Mouse (Mus musculus): ENCODE data around the gene Tollip. TPM values are rescaled to one million over a fixed set of nuclear protein-coding genes. Genes with fewer than 3 reads are reported as not detected.

Gene Tollip
- polyA plus RNA-seq (2015; fragmentation: Nextera tagmentation; extraction: Ambion mirVana): 52.6 and 53.3 TPM in 2 replicates

DNA sequence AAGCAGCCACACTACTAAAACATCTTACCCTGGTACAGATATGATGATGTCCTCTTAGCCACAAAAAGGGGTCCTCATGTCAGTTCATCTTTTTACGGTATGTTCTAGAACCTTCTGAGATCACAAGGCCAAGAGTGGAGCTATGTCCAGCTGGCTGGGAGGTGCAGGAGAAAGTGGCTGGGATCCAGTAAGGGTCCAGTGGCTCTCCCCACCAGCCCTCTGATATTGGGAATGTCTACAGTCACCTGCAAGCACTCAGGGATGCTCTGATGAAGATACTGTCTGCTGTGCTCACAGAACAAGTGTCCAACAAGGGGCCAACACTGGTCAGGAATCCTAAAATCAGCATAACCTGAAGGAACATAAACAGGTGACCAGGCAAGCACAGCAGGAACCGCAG lies at the start of gene Tollip:
Gene Tollip (minus strand): TSS at position 101 of the 400 bp plus-strand sequence.
- ATAC-seq (ENCODE audit: low FRiP score, low TSS enrichment): no peak
- WGBS: 85% methylated on average over 2 of the region's 2 CpGs
- H3K4me2 ChIP-seq (replicated peaks; ENCODE audit: low read depth, low read length): no peak within 1 kb of the TSS

DNA sequence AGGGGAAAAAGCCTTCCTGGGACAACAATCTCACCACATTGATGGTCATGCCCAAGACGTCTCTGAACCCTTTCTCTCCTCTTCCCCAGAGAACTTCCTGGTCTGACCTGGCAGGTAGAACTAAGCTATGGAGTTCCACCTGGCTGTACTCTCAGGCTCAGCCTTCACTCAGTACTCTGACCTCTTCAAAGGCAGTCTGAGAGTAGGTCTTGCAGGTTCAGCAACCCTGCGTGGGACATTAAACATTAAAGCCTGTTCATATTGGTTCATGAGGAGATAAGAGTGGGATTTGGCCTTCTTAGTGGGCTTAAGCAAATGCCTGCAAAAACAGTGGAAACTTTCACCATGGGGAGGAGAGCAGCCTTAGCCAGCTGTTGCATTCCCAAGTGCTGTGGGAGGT lies 48.0 kb upstream of the Tollip start:
- Histone ChIP-seq H3K9ac (replicated peaks; ENCODE audit: low read length) (no peak overlapping the region), H3K9me3 (ENCODE audit: low read length) (no peaks in the 10 kb centered on the region)
- ATAC-seq (ENCODE audit: low FRiP score, low TSS enrichment): no peak

More for the DNA sequence above, at the start of gene Tollip:
- H3K27me3 ChIP-seq (ENCODE audit: insufficient read depth, low read length): peaks cover 11% of the 10 kb centered on the region
- H3K9ac ChIP-seq (replicated peaks; ENCODE audit: low read length): no peak within 1 kb of the TSS
- no peak within 1 kb of the TSS for H3K4me3 ChIP-seq (ENCODE audit: low read length)
- no peaks in the 10 kb centered on the region for H3K9me3 ChIP-seq (ENCODE audit: low read length)
- no peak within 1 kb of the TSS for H3K27ac ChIP-seq (ENCODE audit: low read length)
- no peaks in the 10 kb centered on the region for H3K4me1 ChIP-seq (ENCODE audit: insufficient read depth, low read length)
- no peaks in the 10 kb centered on the region for H3K36me3 ChIP-seq (ENCODE audit: insufficient read depth, low read length)

DNA sequence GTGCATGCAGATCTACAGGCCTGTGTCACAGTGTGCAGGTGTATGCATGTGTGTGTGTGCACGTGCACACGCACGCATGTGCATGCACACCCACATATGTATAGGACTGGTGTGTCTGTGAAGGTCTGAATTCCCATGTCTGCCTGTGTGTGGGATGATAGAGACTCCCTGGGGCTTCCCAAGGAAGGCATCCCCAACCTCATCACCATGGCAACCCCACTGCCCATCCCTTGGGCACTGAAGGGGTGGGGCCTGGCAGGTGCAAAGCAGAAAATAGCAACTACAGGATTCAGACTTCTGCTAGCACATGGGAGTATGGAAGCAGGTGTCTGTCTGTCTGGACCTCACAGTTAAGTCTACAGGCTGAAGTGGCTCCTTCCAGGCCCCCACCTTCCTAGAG lies 44.2 kb upstream of the Tollip start:
- Histone ChIP-seq H3K9me3 (ENCODE audit: low read length) (no peaks in the 10 kb centered on the region), H3K27me3 (ENCODE audit: insufficient read depth, low read length) (no peaks in the 10 kb centered on the region), H3K36me3 (ENCODE audit: insufficient read depth, low read length) (no peaks in the 10 kb centered on the region), H3K9ac (replicated peaks; ENCODE audit: low read length) (no peak overlapping the region), H3K4me3 (ENCODE audit: low read length) (no peak overlapping the region), H3K4me1 (ENCODE audit: insufficient read depth, low read length) (no peaks in the 10 kb centered on the region), H3K4me2 (replicated peaks; ENCODE audit: low read depth, low read length) (no peak overlapping the region), H3K27ac (ENCODE audit: low read length) (no peak overlapping the region)
- WGBS: 91% methylated on average over 3 of the region's 3 CpGs
- no peak for ATAC-seq (ENCODE audit: low FRiP score, low TSS enrichment)

More for the DNA sequence above, 48.0 kb upstream of the Tollip start:
- no peaks in the 10 kb centered on the region for H3K36me3 ChIP-seq (ENCODE audit: insufficient read depth, low read length)
- H3K27me3 ChIP-seq (ENCODE audit: insufficient read depth, low read length): no peaks in the 10 kb centered on the region
- H3K4me1 ChIP-seq (ENCODE audit: insufficient read depth, low read length): no peaks in the 10 kb centered on the region
- no peak overlapping the region for H3K4me2 ChIP-seq (replicated peaks; ENCODE audit: low read depth, low read length)
- H3K27ac ChIP-seq (ENCODE audit: low read length): no peak overlapping the region
- H3K4me3 ChIP-seq (ENCODE audit: low read length): no peak overlapping the region
- WGBS: 83% methylated on average over 2 of the region's 2 CpGs

DNA sequence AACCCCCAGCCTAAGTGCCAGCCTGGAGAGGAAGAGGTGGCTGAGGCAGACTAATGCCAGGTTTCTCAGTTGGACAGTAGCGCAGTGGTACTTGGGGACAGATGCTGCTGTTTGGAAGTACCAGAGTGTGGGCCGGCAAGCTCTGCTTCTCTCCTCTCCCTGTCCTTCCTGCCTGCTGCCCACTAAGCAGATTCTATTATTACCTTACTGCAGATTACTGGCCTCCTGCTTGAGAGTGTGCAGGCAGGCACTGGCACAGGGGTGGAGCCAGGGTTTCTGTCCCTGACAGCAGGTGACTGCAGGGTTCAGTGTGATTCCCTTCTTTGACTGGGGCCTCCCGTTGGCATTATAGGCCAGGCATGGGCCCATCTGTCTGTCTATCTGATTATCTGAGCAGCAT lies 43.2 kb upstream of the Tollip start:
- Histone ChIP-seq H3K27me3 (ENCODE audit: insufficient read depth, low read length) (no peaks in the 10 kb centered on the region), H3K4me2 (replicated peaks; ENCODE audit: low read depth, low read length) (no peak overlapping the region), H3K9me3 (ENCODE audit: low read length) (no peaks in the 10 kb centered on the region), H3K9ac (replicated peaks; ENCODE audit: low read length) (no peak overlapping the region), H3K4me3 (ENCODE audit: low read length) (no peak overlapping the region), H3K36me3 (ENCODE audit: insufficient read depth, low read length) (no peaks in the 10 kb centered on the region), H3K4me1 (ENCODE audit: insufficient read depth, low read length) (no peaks in the 10 kb centered on the region), H3K27ac (ENCODE audit: low read length) (no peak overlapping the region)
- no peak for ATAC-seq (ENCODE audit: low FRiP score, low TSS enrichment)
- 78% methylated on average over 3 of the region's 3 CpGs for WGBS

DNA sequence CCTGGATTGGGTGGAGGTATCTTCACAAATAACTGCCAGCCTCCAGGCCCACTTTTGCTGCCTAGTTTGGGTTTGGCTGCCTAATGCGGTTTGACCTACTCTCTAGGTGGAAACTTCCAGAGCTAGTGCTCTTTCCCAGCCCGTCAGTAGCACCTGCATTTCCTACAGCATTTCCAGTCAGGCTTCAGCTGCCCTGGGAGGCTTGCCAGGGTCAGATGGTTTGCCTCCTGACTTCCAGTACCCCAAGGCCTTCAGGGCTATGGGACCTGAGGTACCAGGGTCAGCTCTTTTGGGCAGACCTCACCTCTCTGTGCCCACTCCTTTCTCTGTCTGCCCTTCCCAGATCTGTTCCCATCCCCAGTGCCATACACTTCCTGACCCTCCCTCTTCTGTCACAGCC lies 42.6 kb upstream of the Tollip start:
- Histone ChIP-seq H3K27ac (ENCODE audit: low read length) (no peak overlapping the region), H3K4me2 (replicated peaks; ENCODE audit: low read depth, low read length) (no peak overlapping the region), H3K36me3 (ENCODE audit: insufficient read depth, low read length) (no peaks in the 10 kb centered on the region), H3K9ac (replicated peaks; ENCODE audit: low read length) (no peak overlapping the region), H3K27me3 (ENCODE audit: insufficient read depth, low read length) (no peaks in the 10 kb centered on the region), H3K9me3 (ENCODE audit: low read length) (no peaks in the 10 kb centered on the region), H3K4me3 (ENCODE audit: low read length) (no peak overlapping the region), H3K4me1 (ENCODE audit: insufficient read depth, low read length) (no peaks in the 10 kb centered on the region)
- ATAC-seq (ENCODE audit: low FRiP score, low TSS enrichment): no peak
- 78% methylated on average over 2 of the region's 2 CpGs for WGBS

- Histone ChIP-seq H3K27me3 (ENCODE audit: insufficient read depth, low read length) (no peaks in the 10 kb centered on the region; the same call in 1 of the 2 replicates), H3K36me3 (ENCODE audit: insufficient read depth, low read length) (no peaks in the 10 kb centered on the region), H3K9ac (replicated peaks; ENCODE audit: low read length) (no peak overlapping the region), H3K9me3 (ENCODE audit: low read length) (no peaks in the 10 kb centered on the region), H3K4me1 (ENCODE audit: insufficient read depth, low read length) (no peaks in the 10 kb centered on the region), H3K4me3 (ENCODE audit: low read length) (no peak overlapping the region), H3K4me2 (replicated peaks; ENCODE audit: low read depth, low read length) (no peak overlapping the region), H3K27ac (ENCODE audit: low read length) (no peak overlapping the region)
- no peak for ATAC-seq (ENCODE audit: low FRiP score, low TSS enrichment)
- 72% methylated on average over 1 of the region's 1 CpGs for WGBS
These were observed 40.8 kb upstream of the Tollip start for GRCm38 (mm10) chr7:141959133-141959532.

GRCm38 (mm10) chr7:141958211-141958610 lies 39.9 kb upstream of the Tollip start:
- no peak overlapping the region for H3K4me2 ChIP-seq (replicated peaks; ENCODE audit: low read depth, low read length)
- peaks cover 4% of the 10 kb centered on the region; the same call in 1 of the 2 replicates for H3K27me3 ChIP-seq (ENCODE audit: insufficient read depth, low read length)
- ATAC-seq (ENCODE audit: low FRiP score, low TSS enrichment): no peak
- no peaks in the 10 kb centered on the region for H3K9me3 ChIP-seq (ENCODE audit: low read length)
- WGBS: 73% methylated on average over 2 of the region's 2 CpGs
- no peak overlapping the region for H3K4me3 ChIP-seq (ENCODE audit: low read length)
- no peaks in the 10 kb centered on the region for H3K36me3 ChIP-seq (ENCODE audit: insufficient read depth, low read length)
- H3K4me1 ChIP-seq (ENCODE audit: insufficient read depth, low read length): no peaks in the 10 kb centered on the region
- no peak overlapping the region for H3K9ac ChIP-seq (replicated peaks; ENCODE audit: low read length)
- no peak overlapping the region for H3K27ac ChIP-seq (ENCODE audit: low read length)

GRCm38 (mm10) chr7:141957524-141958051 lies 39.3 kb upstream of the Tollip start:
- Histone ChIP-seq H3K27me3 (ENCODE audit: insufficient read depth, low read length) (peaks cover 11% of the 10 kb centered on the region; the same call in 1 of the 2 replicates), H3K9ac (replicated peaks; ENCODE audit: low read length) (no peak overlapping the region), H3K9me3 (ENCODE audit: low read length) (no peaks in the 10 kb centered on the region), H3K27ac (ENCODE audit: low read length) (no peak overlapping the region), H3K4me3 (ENCODE audit: low read length) (no peak overlapping the region), H3K4me1 (ENCODE audit: insufficient read depth, low read length) (no peaks in the 10 kb centered on the region), H3K4me2 (replicated peaks; ENCODE audit: low read depth, low read length) (no peak overlapping the region), H3K36me3 (ENCODE audit: insufficient read depth, low read length) (no peaks in the 10 kb centered on the region)
- WGBS: 79% methylated on average over 4 of the region's 4 CpGs
- no peak for ATAC-seq (ENCODE audit: low FRiP score, low TSS enrichment)

- no peak overlapping the region for H3K4me2 ChIP-seq (replicated peaks; ENCODE audit: low read depth, low read length)
- H3K27ac ChIP-seq (ENCODE audit: low read length): no peak overlapping the region
- ATAC-seq (ENCODE audit: low FRiP score, low TSS enrichment): no peak
- peaks cover 24% of the 10 kb centered on the region for H3K27me3 ChIP-seq (ENCODE audit: insufficient read depth, low read length)
- no peak overlapping the region for H3K4me3 ChIP-seq (ENCODE audit: low read length)
- H3K4me1 ChIP-seq (ENCODE audit: insufficient read depth, low read length): no peaks in the 10 kb centered on the region
- peaks cover 4% of the 10 kb centered on the region; the same call in 1 of the 2 replicates for H3K9me3 ChIP-seq (ENCODE audit: low read length)
- 71% methylated on average over 8 of the region's 8 CpGs for WGBS
- H3K36me3 ChIP-seq (ENCODE audit: insufficient read depth, low read length): no peaks in the 10 kb centered on the region
- no peak overlapping the region for H3K9ac ChIP-seq (replicated peaks; ENCODE audit: low read length)
These were observed 37.9 kb upstream of the Tollip start for GRCm38 (mm10) chr7:141956174-141956566.

DNA sequence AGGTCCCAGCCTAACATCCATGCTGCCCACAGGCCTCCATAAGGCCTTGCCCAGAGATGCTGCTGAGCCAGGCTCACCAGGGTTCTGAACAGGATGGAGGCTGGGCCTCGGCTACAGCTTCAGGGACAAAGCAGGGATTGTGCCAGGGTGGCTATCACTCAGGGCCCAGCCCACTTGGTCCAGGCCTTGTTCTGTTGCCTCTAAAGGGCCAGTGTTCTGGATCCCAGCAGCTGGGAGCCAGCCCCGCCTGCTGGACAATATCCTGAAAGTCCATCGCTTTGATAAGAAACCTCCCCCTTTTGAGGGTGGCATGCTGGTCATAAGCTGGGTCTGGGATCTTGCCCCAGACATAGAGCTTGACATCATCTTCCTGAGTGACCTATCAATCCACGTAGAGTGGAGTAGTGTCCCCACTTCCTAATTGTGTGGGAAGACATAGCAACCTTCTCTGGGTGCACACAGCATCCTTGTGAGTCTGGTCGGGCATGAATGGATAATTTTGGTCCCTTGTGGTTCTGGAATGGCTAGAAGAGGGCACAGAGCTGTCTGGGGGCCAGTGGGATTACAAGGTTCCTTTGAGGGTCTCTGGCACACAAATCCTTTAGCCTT lies 37.4 kb upstream of the Tollip start:
- Histone ChIP-seq H3K27me3 (ENCODE audit: insufficient read depth, low read length) (peaks cover 29% of the 10 kb centered on the region), H3K4me2 (replicated peaks; ENCODE audit: low read depth, low read length) (no peak overlapping the region), H3K36me3 (ENCODE audit: insufficient read depth, low read length) (no peaks in the 10 kb centered on the region), H3K4me1 (ENCODE audit: insufficient read depth, low read length) (no peaks in the 10 kb centered on the region), H3K9me3 (ENCODE audit: low read length) (peaks cover 4% of the 10 kb centered on the region; the same call in 1 of the 2 replicates), H3K4me3 (ENCODE audit: low read length) (no peak overlapping the region), H3K27ac (ENCODE audit: low read length) (no peak overlapping the region), H3K9ac (replicated peaks; ENCODE audit: low read length) (no peak overlapping the region)
- WGBS: 77% methylated on average over 5 of the region's 5 CpGs
- no peak for ATAC-seq (ENCODE audit: low FRiP score, low TSS enrichment)
